Mouse (Mus musculus) layer of hippocampus, postnatal 14 days (tissue): Measurements from ENCODE around the gene Gadl1. TPM values are rescaled to one million over a fixed set of nuclear protein-coding genes. Genes with fewer than 3 reads are reported as not detected.

Source experiments
- DNase-seq, 2 experiments: peaks; one replicate each; pipeline ENCODE4 v3.0.0; 2021 to 2022; ENCODE audit warnings: low spot score in 2 of 2, mixed read lengths in 1 of 2
- total RNA-seq, 2 experiments: library from RNA; stranded (reverse); gene quantifications; 2 replicates each; pipeline ENCODE4 v1.2.3; 2021

Gadl1 gene
- total RNA-seq, 2 experiments from 2014 or later = 0.09 to 0.41 TPM

GRCm38 (mm10) chr9:115934288-115934687 lies 25.0 kb downstream of the Gadl1 start:
- DNase-seq = no peak

DNA sequence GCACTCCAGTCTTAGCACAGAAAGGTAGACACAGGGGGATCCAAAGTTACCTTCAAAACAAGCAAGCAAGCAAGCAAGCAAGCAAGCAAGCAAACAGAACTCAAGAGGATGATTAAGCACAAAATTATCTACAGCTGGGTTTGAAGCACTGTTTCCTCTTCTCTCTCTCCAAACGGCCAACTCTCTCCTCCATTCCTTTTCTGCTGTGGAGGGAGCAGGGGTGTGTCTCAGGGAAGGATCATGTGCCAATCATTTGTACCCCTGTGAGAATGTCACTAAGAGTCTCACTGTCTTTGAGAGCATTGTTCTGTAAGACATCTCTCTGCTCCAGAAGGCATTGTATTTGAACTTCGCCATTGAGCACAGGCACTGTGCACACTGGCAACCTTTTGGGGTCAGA lies 27.1 kb downstream of the Gadl1 start:
- DNase-seq = no peak

DNA sequence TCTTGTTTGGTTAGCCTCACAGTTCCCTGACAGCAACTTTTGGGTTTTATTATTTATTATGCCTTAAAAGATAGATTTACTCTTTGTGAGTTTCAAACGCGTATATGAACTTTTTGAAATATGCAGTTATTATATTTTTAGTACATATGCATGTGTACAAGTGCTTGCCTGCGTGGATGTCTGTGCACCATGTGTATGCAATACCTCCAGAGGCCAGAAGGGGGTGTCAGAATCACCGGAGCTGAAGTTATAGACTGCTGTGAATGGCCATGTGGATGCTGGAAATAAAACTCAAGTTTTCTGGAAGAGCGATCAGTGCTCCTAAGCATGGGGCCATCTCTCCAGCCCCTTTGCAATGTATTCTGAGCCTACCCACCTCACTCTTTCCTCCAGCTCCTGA lies 28.7 kb downstream of the Gadl1 start:
- no peak for DNase-seq

DNA sequence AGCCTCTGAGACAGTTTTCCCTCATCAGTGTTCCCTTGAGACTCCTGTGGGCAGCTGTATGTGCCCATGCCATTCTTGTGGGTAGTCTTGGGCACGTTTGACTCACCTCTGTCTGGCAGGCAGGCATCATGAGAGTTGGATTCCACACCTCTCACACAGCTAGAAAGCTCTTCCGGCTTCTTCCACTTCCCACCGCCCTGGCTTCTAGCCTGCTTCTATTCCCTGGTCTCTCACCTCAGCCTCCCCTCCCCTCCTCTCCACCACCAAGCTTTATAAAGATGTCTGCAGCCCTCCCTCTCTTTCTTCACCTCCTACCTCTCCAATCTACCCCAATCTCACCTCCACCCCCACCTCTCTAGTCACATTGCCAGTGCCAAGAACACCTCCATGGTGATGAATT lies 30.2 kb downstream of the Gadl1 start:
- DNase-seq = no peak

- no peak for DNase-seq
These were observed 31.9 kb downstream of the Gadl1 start for GRCm38 (mm10) chr9:115941171-115941570.

DNA sequence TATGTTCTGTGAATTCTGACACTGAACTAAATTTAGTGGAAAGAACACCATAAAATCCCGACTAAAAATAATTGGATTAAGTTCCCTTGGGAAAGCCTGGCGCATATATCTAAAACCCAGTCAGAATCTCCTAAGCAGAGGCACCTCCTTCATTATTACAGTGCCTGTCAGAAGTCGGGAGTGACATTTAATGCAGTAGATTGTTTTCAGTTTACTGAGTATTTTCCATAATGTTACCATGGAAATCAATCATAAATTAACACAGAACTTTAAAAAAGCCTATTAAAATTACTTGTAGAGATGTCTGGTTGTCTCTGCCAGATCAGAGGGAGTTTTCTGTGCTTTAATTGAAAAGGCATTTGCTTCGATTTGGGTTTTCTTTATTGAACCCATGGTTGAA lies 33.2 kb downstream of the Gadl1 start:
- peak in 1 of 2 experiments; percentile 29 for DNase-seq

GRCm38 (mm10) chr9:115942989-115943388 lies 33.7 kb downstream of the Gadl1 start:
- DNase-seq = peak; percentile 47 to 50

GRCm38 (mm10) chr9:115943577-115944320 lies 34.5 kb downstream of the Gadl1 start:
- DNase-seq = no peak

- no peak for DNase-seq
These were observed 55.8 kb downstream of the Gadl1 start for GRCm38 (mm10) chr9:115965056-115965455.

DNA sequence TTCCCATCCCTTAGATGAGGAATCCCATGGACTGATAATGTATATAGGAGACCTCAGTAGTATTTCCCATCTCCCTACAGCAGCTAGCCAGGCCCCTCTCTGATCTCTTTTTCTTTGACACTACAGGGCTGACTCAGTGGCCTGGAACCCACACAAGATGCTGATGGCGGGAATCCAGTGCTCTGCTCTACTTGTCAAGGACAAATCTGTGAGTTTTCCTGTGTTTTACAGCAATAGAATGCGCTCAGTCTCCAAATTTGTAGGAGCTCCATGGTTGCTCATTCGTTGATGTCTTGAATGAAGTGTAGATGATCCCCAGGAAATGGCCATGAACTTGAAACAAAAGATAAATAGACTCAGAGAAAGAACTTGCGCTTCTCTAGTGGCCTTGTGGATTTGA lies 56.9 kb downstream of the Gadl1 start:
- no peak for DNase-seq

DNA sequence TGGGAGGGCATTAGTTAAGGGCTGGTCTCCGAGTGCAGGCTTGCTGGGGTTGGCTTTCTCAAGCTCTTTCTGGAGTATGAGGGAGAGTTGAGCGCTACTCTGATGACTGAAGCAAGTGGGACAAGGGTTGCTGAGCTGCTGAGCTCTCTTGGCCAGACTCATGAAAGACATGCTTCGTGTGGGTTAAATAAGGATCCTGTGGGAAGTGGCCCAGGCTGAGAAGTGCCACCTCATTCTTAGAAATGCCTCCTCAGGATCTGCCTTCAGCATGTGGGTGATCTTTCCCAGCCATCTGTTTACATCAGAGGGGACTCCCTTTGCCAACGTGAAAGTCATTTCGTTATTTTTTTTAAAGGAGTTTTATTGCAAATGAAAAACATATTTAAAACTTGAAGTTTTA lies 57.5 kb downstream of the Gadl1 start:
- peak in 1 of 2 experiments; percentile 29 for DNase-seq

DNA sequence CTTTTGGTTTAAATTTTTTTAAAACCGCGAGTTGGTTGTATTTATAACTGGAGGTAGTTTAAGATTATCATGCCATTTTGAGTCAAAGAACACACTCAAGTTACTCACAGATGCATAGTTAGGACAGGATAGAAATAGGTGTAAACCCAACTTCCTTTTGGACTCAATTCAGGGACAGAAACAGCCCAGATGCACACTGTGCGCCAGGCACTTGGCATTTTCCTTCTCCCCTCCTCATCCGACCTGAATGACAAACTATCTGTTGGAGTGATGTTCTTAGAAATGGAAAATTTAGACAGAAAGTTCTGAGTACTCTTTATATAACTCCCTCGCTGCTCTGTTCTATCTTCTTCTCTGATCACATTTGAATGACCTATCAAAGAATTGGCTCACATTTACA lies 58.4 kb downstream of the Gadl1 start:
- DNase-seq = no peak

GRCm38 (mm10) chr9:115976901-115977300 lies 67.6 kb downstream of the Gadl1 start:
- DNase-seq = no peak

- DNase-seq = peak; percentile 19 to 58
These were observed 68.5 kb downstream of the Gadl1 start for GRCm38 (mm10) chr9:115977598-115978240.

DNA sequence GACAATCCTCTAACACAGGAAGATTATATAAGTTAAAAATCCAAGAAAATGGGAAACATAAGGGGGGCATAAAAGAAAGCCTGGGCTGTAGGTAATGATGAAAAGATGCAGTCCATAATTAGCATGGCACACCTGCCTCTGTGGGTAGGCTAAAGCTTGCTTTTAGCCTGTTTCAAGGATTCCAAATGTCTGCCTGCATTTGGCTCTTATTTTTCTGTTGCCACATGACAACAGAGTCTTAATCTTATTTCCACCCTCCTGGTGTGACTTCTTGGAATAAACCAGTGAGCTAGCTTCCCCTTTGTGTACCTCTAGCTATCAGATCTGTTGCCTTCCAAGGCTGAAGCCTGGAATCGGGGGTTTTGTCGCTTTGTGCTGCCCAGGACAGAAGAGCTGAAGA lies 69.2 kb downstream of the Gadl1 start:
- DNase-seq = no peak

GRCm38 (mm10) chr9:115990661-115991060 lies 81.4 kb downstream of the Gadl1 start:
- DNase-seq = no peak

DNA sequence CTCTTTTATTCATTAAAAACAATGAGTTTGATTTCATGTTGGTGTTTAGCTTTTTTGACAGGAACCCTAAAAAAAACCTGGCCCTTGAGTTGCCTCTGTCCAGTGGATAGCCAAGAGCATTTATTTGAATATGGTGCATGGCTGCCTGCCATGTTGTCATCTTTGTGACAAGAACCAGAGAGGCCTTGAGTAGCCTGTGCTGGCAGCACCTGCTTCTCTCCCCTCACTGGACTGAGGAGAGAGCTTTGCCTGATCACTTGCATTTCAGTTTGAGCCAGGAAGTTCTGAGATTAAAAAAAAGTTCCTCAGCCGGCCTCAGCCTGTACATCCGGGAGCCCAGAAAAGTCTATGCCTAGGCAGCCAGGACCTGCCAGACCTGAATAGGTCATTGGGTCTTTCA lies 85.5 kb downstream of the Gadl1 start:
- DNase-seq = no peak

DNA sequence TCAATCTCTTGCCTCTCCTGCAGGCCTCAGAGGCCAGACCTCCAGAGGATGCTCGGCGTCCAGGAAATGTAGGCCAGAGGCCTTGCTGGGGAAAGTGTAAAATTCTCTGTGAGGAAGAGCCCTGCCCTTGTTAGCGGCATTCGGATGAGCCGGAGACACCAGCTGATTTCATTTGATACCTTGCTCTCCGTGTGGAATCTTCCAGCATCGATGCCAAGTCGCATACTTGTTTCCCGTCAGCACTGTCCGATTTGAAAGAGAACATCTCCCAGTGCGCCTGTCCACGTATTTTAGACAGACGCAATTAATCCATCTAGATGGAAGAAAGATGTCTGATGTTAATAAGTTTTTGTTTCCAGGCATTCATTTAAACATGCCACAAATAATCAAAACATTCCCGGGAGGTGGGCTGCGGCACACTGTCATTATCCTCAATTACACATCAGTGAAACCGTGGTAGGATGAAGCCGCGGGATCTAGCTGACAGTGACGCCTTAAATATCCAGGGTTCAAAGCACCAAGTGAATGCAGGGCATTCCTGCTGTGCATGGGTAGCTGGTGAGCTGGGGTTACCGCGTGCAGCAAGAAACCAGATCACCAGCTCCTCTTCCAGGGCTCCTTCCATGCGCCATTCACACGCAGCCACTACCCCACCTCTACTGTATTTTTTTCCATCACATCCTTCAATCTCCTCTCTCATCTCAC lies 86.8 kb downstream of the Gadl1 start:
- no peak for DNase-seq

GRCm38 (mm10) chr9:115998383-115998782 lies 89.1 kb downstream of the Gadl1 start:
- no peak for DNase-seq

- DNase-seq = no peak
These were observed 90.2 kb downstream of the Gadl1 start for GRCm38 (mm10) chr9:115999361-115999990.

- no peak for DNase-seq
These were observed 104.7 kb downstream of the Gadl1 start for GRCm38 (mm10) chr9:116013911-116014310.

DNA sequence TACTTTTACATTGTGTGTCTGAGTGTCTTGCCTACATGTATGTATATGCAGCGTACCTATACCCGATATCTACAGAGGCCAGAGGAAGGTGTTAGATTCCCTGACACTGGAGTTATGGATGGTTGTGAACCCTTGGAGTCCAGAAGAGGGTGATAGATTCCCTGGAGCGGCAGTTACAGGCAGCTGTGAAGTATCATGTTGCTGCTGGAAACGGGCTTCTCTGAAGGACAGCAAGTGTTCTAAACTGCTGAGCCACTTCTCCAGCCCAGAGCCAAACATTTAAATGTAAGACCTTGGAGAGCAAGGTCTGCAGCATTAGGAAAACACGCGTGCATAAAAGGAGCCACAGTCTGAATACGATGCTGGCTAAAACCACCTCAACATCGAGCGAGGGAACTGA lies 107.0 kb downstream of the Gadl1 start:
- DNase-seq = no peak
